Mouse (Mus musculus) liver, embryonic 16.5 days (tissue): ENCODE measurements around the gene Aknad1. TPM values are rescaled to one million over a fixed set of nuclear protein-coding genes. Genes with fewer than 3 reads are reported as not detected.

Experiments used
- ATAC-seq: fragments of 200-750 bp; cut with Nextera tagmentation; 2 replicates; pipeline ENCODE4 v1.8.0; 2017; ENCODE audit warnings: low read depth, mild to moderate bottlenecking, moderate number of reproducible peaks, moderate library complexity
- H3K27ac ChIP-seq: fragments of 300-500 bp; sonication (generic); 2 replicates; pipeline ENCODE4 v1.5.1; 2014; ENCODE audit warnings: mild to moderate bottlenecking, low read length
- H3K27me3 ChIP-seq: fragments of 300-500 bp; sonication (generic); 2 replicates; pipeline ENCODE4 v1.6.1; 2014; ENCODE audit warnings: low read depth, low read length, mixed read lengths; ENCODE audit not compliant: control insufficient read depth, insufficient read depth
- H3K36me3 ChIP-seq: fragments of 300-500 bp; sonication (generic); 2 replicates; pipeline ENCODE4 v1.6.1; 2014; ENCODE audit warnings: mild to moderate bottlenecking; ENCODE audit not compliant: control insufficient read depth, insufficient read depth
- H3K4me1 ChIP-seq: fragments of 300-500 bp; sonication (generic); 2 replicates; pipeline ENCODE4 v1.6.1; 2014; ENCODE audit warnings: low read depth, low read length, mixed read lengths; ENCODE audit not compliant: control insufficient read depth
- H3K4me2 ChIP-seq: fragments of 300-500 bp; sonication (generic); 2 replicates; pipeline ENCODE4 v1.6.1; 2014; ENCODE audit warnings: low read depth, low read length, mixed read lengths
- H3K4me3 ChIP-seq: fragments of 300-500 bp; sonication (generic); 2 replicates; pipeline ENCODE4 v1.5.1; 2014; ENCODE audit warnings: low read depth, mild to moderate bottlenecking, low read length
- H3K9ac ChIP-seq: fragments of 300-500 bp; sonication (generic); 2 replicates; pipeline ENCODE4 v1.6.1; 2014; ENCODE audit warnings: low read depth, low read length
- H3K9me3 ChIP-seq: fragments of 300-500 bp; sonication (generic); replicated peaks from 2 replicates; pipeline ENCODE4 v1.6.1; 2016; ENCODE audit warnings: low read length; ENCODE audit not compliant: control insufficient read depth
- WGBS: fragments of 180-500 bp; shearing (Covaris S2); extraction: QIAGEN DNeasy Blood & Tissue Kit; methylation state at CpG from one replicate; pipeline ENCODE4 v1.1.7; 2014; ENCODE audit not compliant: insufficient replicate concordance; 5-methylcytosine and 5-hydroxymethylcytosine counted together
- polyA plus RNA-seq: library from polyadenylated mRNA; unstranded; fragments of >200 nt; fragmentation: Nextera tagmentation; extraction: Ambion mirVana; gene quantifications from 2 replicates; pipeline ENCODE4 v1.2.1, GENCODE M21; 2015

Gene Aknad1
- polyA plus RNA-seq, 1 experiment from 2014 or later, result 0.51 TPM

GRCm38 (mm10) chr3:108787754-108788454 is 48.4 kb downstream of the Aknad1 start:
- H3K9me3 ChIP-seq, result no peaks in the 10 kb centered on the region
- no peak overlapping the region for H3K9ac ChIP-seq
- no peaks in the 10 kb centered on the region for H3K27me3 ChIP-seq
- WGBS, result 42% methylated on average over 12 of the region's 12 CpGs
- no peak overlapping the region for H3K4me3 ChIP-seq
- ATAC-seq, result no peak
- no peak overlapping the region for H3K4me2 ChIP-seq
- H3K4me1 ChIP-seq, result peaks cover 2% of the 10 kb centered on the region; the same call in 1 of the 2 replicates
- no peak overlapping the region for H3K27ac ChIP-seq
- no peaks in the 10 kb centered on the region; the same call in 1 of the 2 replicates for H3K36me3 ChIP-seq

GRCm38 (mm10) chr3:108788455-108788794 is 49.0 kb downstream of the Aknad1 start:
- WGBS, result 64% methylated on average over 4 of the region's 4 CpGs
- Histone ChIP-seq H3K4me2 (no peak overlapping the region), H3K9ac (no peak overlapping the region), H3K27me3 (no peaks in the 10 kb centered on the region), H3K9me3 (no peaks in the 10 kb centered on the region), H3K4me3 (no peak overlapping the region), H3K27ac (no peak overlapping the region), H3K36me3 (no peaks in the 10 kb centered on the region; the same call in 1 of the 2 replicates), H3K4me1 (peaks cover 2% of the 10 kb centered on the region; the same call in 1 of the 2 replicates)
- no peak; the same call in 1 of the 2 replicates for ATAC-seq

GRCm38 (mm10) chr3:108789299-108789698 is 49.8 kb downstream of the Aknad1 start:
- peaks cover 3% of the 10 kb centered on the region; the same call in 1 of the 2 replicates for H3K36me3 ChIP-seq
- no peak overlapping the region for H3K4me3 ChIP-seq
- peaks cover 2% of the 10 kb centered on the region; the same call in 1 of the 2 replicates for H3K4me1 ChIP-seq
- H3K4me2 ChIP-seq, result no peak overlapping the region
- H3K27ac ChIP-seq, result no peak overlapping the region
- H3K9ac ChIP-seq, result no peak overlapping the region
- H3K9me3 ChIP-seq, result no peaks in the 10 kb centered on the region
- WGBS, result 79% methylated on average over 5 of the region's 5 CpGs
- ATAC-seq, result no peak
- no peaks in the 10 kb centered on the region for H3K27me3 ChIP-seq

GRCm38 (mm10) chr3:108790499-108790898 is 51.0 kb downstream of the Aknad1 start:
- Histone ChIP-seq H3K9ac (no peak overlapping the region), H3K4me1 (peaks cover 2% of the 10 kb centered on the region; the same call in 1 of the 2 replicates), H3K27ac (no peak overlapping the region), H3K27me3 (no peaks in the 10 kb centered on the region), H3K4me3 (no peak overlapping the region), H3K9me3 (no peaks in the 10 kb centered on the region), H3K4me2 (no peak overlapping the region), H3K36me3 (peaks cover 3% of the 10 kb centered on the region; the same call in 1 of the 2 replicates)
- ATAC-seq, result no peak
- WGBS, result 77% methylated on average over 3 of the region's 3 CpGs

- ATAC-seq, result no peak
- Histone ChIP-seq H3K27me3 (no peaks in the 10 kb centered on the region), H3K4me1 (peaks cover 2% of the 10 kb centered on the region; the same call in 1 of the 2 replicates), H3K27ac (no peak overlapping the region), H3K4me2 (no peak overlapping the region), H3K9me3 (no peaks in the 10 kb centered on the region), H3K36me3 (peaks cover 3% of the 10 kb centered on the region; the same call in 1 of the 2 replicates), H3K9ac (no peak overlapping the region), H3K4me3 (no peak overlapping the region)
- WGBS, result 78% methylated on average over 7 of the region's 7 CpGs
Observed at GRCm38 (mm10) chr3:108791054-108791706, 51.7 kb downstream of the Aknad1 start.

GRCm38 (mm10) chr3:108792420-108792819 is 53.0 kb downstream of the Aknad1 start:
- Histone ChIP-seq H3K36me3 (peaks cover 3% of the 10 kb centered on the region; the same call in 1 of the 2 replicates), H3K27ac (no peak overlapping the region), H3K4me1 (peaks cover 2% of the 10 kb centered on the region; the same call in 1 of the 2 replicates), H3K4me2 (no peak overlapping the region), H3K27me3 (no peaks in the 10 kb centered on the region), H3K4me3 (no peak overlapping the region), H3K9me3 (no peaks in the 10 kb centered on the region), H3K9ac (no peak overlapping the region)
- no peak for ATAC-seq

- ATAC-seq, result no peak
- WGBS, result 86% methylated on average over 9 of the region's 9 CpGs
- no peak overlapping the region for H3K9ac ChIP-seq
- H3K36me3 ChIP-seq, result peaks cover 11% of the 10 kb centered on the region
- no peak overlapping the region for H3K27ac ChIP-seq
- no peak overlapping the region for H3K4me2 ChIP-seq
- H3K9me3 ChIP-seq, result no peaks in the 10 kb centered on the region
- no peak overlapping the region for H3K4me3 ChIP-seq
- no peaks in the 10 kb centered on the region for H3K27me3 ChIP-seq
- no peaks in the 10 kb centered on the region for H3K4me1 ChIP-seq
Observed at GRCm38 (mm10) chr3:108794780-108795179, 55.3 kb downstream of the Aknad1 start.

- no peaks in the 10 kb centered on the region for H3K4me1 ChIP-seq
- no peak for ATAC-seq
- H3K4me3 ChIP-seq, result no peak overlapping the region
- H3K27ac ChIP-seq, result no peak overlapping the region
- WGBS, result 67% methylated on average over 7 of the region's 7 CpGs
- H3K9ac ChIP-seq, result no peak overlapping the region
- H3K9me3 ChIP-seq, result no peaks in the 10 kb centered on the region
- no peak overlapping the region for H3K4me2 ChIP-seq
- peaks cover 18% of the 10 kb centered on the region for H3K36me3 ChIP-seq
- H3K27me3 ChIP-seq, result no peaks in the 10 kb centered on the region
Observed at GRCm38 (mm10) chr3:108795554-108796299, 56.3 kb downstream of the Aknad1 start.
